Mouse (Mus musculus) C2C12 (cell line): ENCODE data around the gene Srrt. TPM values are rescaled to one million over a fixed set of nuclear protein-coding genes. Genes with fewer than 3 reads are reported as not detected.

Experiments
- H3K27me3 ChIP-seq: one replicate; pipeline ENCODE4 v1.6.1; 2011; ENCODE audit not compliant: control insufficient read depth, insufficient read depth, insufficient read length
- H3K36me3 ChIP-seq: one replicate; pipeline ENCODE4 v1.6.1; 2011; ENCODE audit not compliant: control insufficient read depth, insufficient read depth
- H3K4me3 ChIP-seq: one replicate; pipeline ENCODE4 v1.5.1; 2011; ENCODE audit warnings: mild to moderate bottlenecking, control low read depth; ENCODE audit not compliant: poor library complexity, insufficient read depth, severe bottlenecking
- H3K79me2 ChIP-seq: one replicate; pipeline ENCODE4 v1.6.1; 2011; ENCODE audit not compliant: control insufficient read depth, insufficient read depth
- H3K79me3 ChIP-seq: one replicate; pipeline ENCODE4 v1.6.1; 2011; ENCODE audit warnings: low read depth, control low read depth
- H3ac ChIP-seq: one replicate; pipeline ENCODE3; 2011; ENCODE audit warnings: low read depth; ENCODE audit not compliant: control insufficient read depth, insufficient read length
- CEBPB ChIP-seq: IDR thresholded peaks from one replicate; pipeline ENCODE4 v1.6.1; 2011; ENCODE audit warnings: low read depth, mild to moderate bottlenecking, control low read depth, moderate library complexity
- CTCF ChIP-seq: IDR thresholded peaks from one replicate; pipeline ENCODE4 v1.5.1; 2011; ENCODE audit not compliant: control insufficient read depth, insufficient read depth, insufficient read length
- FOSL1 ChIP-seq: IDR thresholded peaks from one replicate; pipeline ENCODE4 v1.8.0; 2011; ENCODE audit warnings: mild to moderate bottlenecking, low read length; ENCODE audit not compliant: poor library complexity, insufficient read depth, severe bottlenecking
- MAX ChIP-seq: IDR thresholded peaks from one replicate; pipeline ENCODE4 v1.6.1; 2011; ENCODE audit warnings: mild to moderate bottlenecking, control low read depth
- MYOD1 ChIP-seq: IDR thresholded peaks from one replicate; pipeline ENCODE4 v1.6.1; 2011; ENCODE audit warnings: low read depth; ENCODE audit not compliant: control insufficient read depth, insufficient read length
- MYOG ChIP-seq: IDR thresholded peaks from one replicate; pipeline ENCODE4 v1.6.1; 2011; ENCODE audit not compliant: control insufficient read depth, insufficient read length; ENCODE audit errors: extremely low read depth
- USF1 ChIP-seq: IDR thresholded peaks from one replicate; pipeline ENCODE4 v1.6.1; 2011; ENCODE audit warnings: low read depth, mild to moderate bottlenecking, control low read depth, moderate library complexity
- polyA plus RNA-seq: library from polyadenylated mRNA; unstranded; fragments of >200 nt; fragmentation: generic; extraction: Trizol; gene quantifications from one replicate; pipeline ENCODE4 v1.2.1, GENCODE M21; 2012; ENCODE audit warnings: missing spikeins

The Srrt gene
- polyA plus RNA-seq, 1 experiment: 130 TPM

- peaks cover 78% of the 10 kb centered on the region for H3K79me2 ChIP-seq
- peak overlapping the region; percentile 80 for H3K4me3 ChIP-seq
- H3K36me3 ChIP-seq: peaks cover 71% of the 10 kb centered on the region
- no peaks in the 10 kb centered on the region for H3K27me3 ChIP-seq
- H3K79me3 ChIP-seq: peaks cover 46% of the 10 kb centered on the region
- no peak overlapping the region for H3ac ChIP-seq
- no peak for TF ChIP-seq CEBPB
- no peak for TF ChIP-seq MAX
- no peak for TF ChIP-seq MYOG
- no peak for TF ChIP-seq FOSL1
- TF ChIP-seq CTCF: no peak
- TF ChIP-seq USF1: no peak
These were observed 1.7 kb downstream of the Srrt start for GRCm38 (mm10) chr5:137305822-137306221.

GRCm38 (mm10) chr5:137304816-137305215, 2.7 kb downstream of the Srrt start:
- Histone ChIP-seq H3K27me3 (no peaks in the 10 kb centered on the region), H3K36me3 (peaks cover 71% of the 10 kb centered on the region), H3K4me3 (no peak overlapping the region), H3K79me3 (peaks cover 48% of the 10 kb centered on the region), H3ac (no peak overlapping the region), H3K79me2 (peaks cover 70% of the 10 kb centered on the region)
- TF ChIP-seq USF1 (no peak), MYOG (no peak), MAX (no peak), MYOD1 (no peak), CTCF (no peak), CEBPB (no peak), FOSL1 (no peak)

- Histone ChIP-seq H3K27me3 (no peaks in the 10 kb centered on the region), H3ac (no peak overlapping the region), H3K79me2 (peaks cover 64% of the 10 kb centered on the region), H3K4me3 (no peak overlapping the region), H3K36me3 (peaks cover 71% of the 10 kb centered on the region), H3K79me3 (peaks cover 48% of the 10 kb centered on the region)
- TF ChIP-seq CEBPB: no peak
- TF ChIP-seq MAX: no peak
- no peak for TF ChIP-seq MYOG
- no peak for TF ChIP-seq MYOD1
These were observed 3.3 kb downstream of the Srrt start for GRCm38 (mm10) chr5:137304165-137304564.

- TF ChIP-seq MAX (no peak), FOSL1 (no peak), CEBPB (no peak), MYOG (no peak)
- H3K27me3 ChIP-seq: no peaks in the 10 kb centered on the region
- peaks cover 71% of the 10 kb centered on the region for H3K36me3 ChIP-seq
- H3K79me3 ChIP-seq: peaks cover 48% of the 10 kb centered on the region
- no peak overlapping the region for H3ac ChIP-seq
- H3K79me2 ChIP-seq: peaks cover 60% of the 10 kb centered on the region
- no peak overlapping the region for H3K4me3 ChIP-seq
These were observed 3.9 kb downstream of the Srrt start for GRCm38 (mm10) chr5:137303609-137304008.

- H3K36me3 ChIP-seq: peaks cover 90% of the 10 kb centered on the region
- peaks cover 38% of the 10 kb centered on the region for H3K79me3 ChIP-seq
- TF ChIP-seq MAX: no peak
- TF ChIP-seq CTCF: no peak
- TF ChIP-seq MYOD1: no peak
- TF ChIP-seq CEBPB: no peak
- TF ChIP-seq FOSL1: no peak
- TF ChIP-seq MYOG: no peak
- TF ChIP-seq USF1: no peak
- H3K79me2 ChIP-seq: peaks cover 41% of the 10 kb centered on the region
- H3ac ChIP-seq: no peak overlapping the region
- no peak overlapping the region for H3K4me3 ChIP-seq
- no peaks in the 10 kb centered on the region for H3K27me3 ChIP-seq
These were observed 6.2 kb downstream of the Srrt start for GRCm38 (mm10) chr5:137301253-137301652.

GRCm38 (mm10) chr5:137299240-137299639, 8.2 kb downstream of the Srrt start:
- no peaks in the 10 kb centered on the region for H3K27me3 ChIP-seq
- H3K36me3 ChIP-seq: peaks cover 86% of the 10 kb centered on the region
- TF ChIP-seq FOSL1: no peak
- TF ChIP-seq USF1: no peak
- no peak for TF ChIP-seq CTCF
- TF ChIP-seq MYOG: no peak
- no peak for TF ChIP-seq MYOD1
- no peak for TF ChIP-seq MAX
- no peak for TF ChIP-seq CEBPB
- H3K4me3 ChIP-seq: no peak overlapping the region
- no peak overlapping the region for H3ac ChIP-seq
- H3K79me2 ChIP-seq: peaks cover 21% of the 10 kb centered on the region
- H3K79me3 ChIP-seq: peaks cover 18% of the 10 kb centered on the region
